Mouse (Mus musculus) cerebellum, adult 2 months (tissue): ENCODE measurements at regions not wholly inside any gene's neighbourhood (a gene's known extent, or its start where the extent isn't known, plus 50 kb on each side); places are given as distances from the start of the nearest gene placed in this dataset.

ENCODE experiments used
- CTCF ChIP-seq: fragments of 200-500 bp; IDR thresholded peaks from 2 replicates; pipeline ENCODE4 v1.5.1; 2011; ENCODE audit warnings: low read depth, mild to moderate bottlenecking, control low read depth, low read length, moderate library complexity, borderline replicate concordance; ENCODE audit not compliant: insufficient read depth
- POLR2A ChIP-seq: fragments of 200-500 bp; IDR thresholded peaks from 2 replicates; pipeline ENCODE4 v1.6.1; 2011; ENCODE audit warnings: low read length, control low read depth, borderline replicate concordance; ENCODE audit not compliant: insufficient read depth

- TF ChIP-seq CTCF: peak; percentile 78
- no peak for TF ChIP-seq POLR2A
Observed at GRCm38 (mm10) chr1:21161742-21162141, 56.6 kb upstream of the Tmem14a start.
